Mouse (Mus musculus): Measurements from ENCODE around the gene Tfec. TPM values are rescaled to one million over a fixed set of nuclear protein-coding genes. Genes with fewer than 3 reads are reported as not detected.

Gene Tfec
- 6.1 and 10.2 TPM in 2 replicates for polyA plus RNA-seq (2015; fragmentation: Nextera tagmentation; extraction: Ambion mirVana)

DNA sequence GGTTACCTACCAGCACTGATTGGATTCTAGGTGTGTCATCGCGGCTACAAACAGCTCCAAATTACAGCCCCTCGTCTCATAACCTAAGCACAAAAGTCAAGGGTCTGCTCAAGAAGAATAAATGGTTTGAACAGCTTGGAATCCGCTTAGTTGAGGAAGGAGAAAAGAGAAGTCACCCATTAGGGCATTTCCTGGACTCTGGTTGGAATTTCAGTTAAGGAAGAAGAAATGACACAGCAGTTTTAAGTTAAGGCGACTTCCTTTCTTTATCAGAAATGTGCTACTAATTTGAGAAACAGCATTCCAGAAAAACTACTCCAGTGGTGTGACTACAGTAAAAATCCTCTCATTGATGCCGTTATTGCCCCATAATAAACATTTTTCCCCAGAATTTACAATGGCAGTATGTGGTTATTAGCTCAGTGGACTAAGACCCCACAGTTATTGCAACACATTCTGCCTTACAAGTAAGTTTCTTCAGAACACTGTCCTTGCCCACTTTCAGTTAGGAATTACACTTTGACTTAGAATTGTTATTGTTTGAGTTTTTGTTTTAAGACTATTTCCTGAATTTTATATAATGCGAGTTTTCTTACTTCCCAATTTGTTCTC lies at the start of gene Tfec:
Gene Tfec, minus strand, starts transcription at position 191 of the 612 bp plus-strand sequence.
- Histone ChIP-seq H3K27ac (ENCODE audit: low read length) (no peak within 1 kb of the TSS), H3K4me1 (ENCODE audit: control insufficient read depth, insufficient read depth, low read length) (no peaks in the 10 kb centered on the region), H3K9ac (ENCODE audit: low read length) (no peak within 1 kb of the TSS), H3K9me3 (replicated peaks; ENCODE audit: control insufficient read depth, low read length) (no peaks in the 10 kb centered on the region), H3K4me2 (ENCODE audit: low read depth, low read length) (no peak within 1 kb of the TSS), H3K36me3 (ENCODE audit: control insufficient read depth, insufficient read depth, low read length) (no peaks in the 10 kb centered on the region), H3K4me3 (replicated peaks; ENCODE audit: low read length) (no peak within 1 kb of the TSS), H3K27me3 (ENCODE audit: control insufficient read depth, insufficient read depth, low read length) (no peaks in the 10 kb centered on the region)
- 74% methylated on average over 7 of the region's 7 CpGs for WGBS
- no peak for ATAC-seq (ENCODE audit: insufficient read depth, low FRiP score)

GRCm38 (mm10) chr6:16947837-16948236 lies 49.6 kb upstream of the Tfec start:
- WGBS, result 45% methylated on average over 3 of the region's 3 CpGs
- no peak overlapping the region for H3K27ac ChIP-seq (ENCODE audit: low read length)
- no peaks in the 10 kb centered on the region for H3K4me1 ChIP-seq (ENCODE audit: control insufficient read depth, insufficient read depth, low read length)
- H3K4me2 ChIP-seq (ENCODE audit: low read depth, low read length), result no peak overlapping the region
- no peaks in the 10 kb centered on the region for H3K9me3 ChIP-seq (replicated peaks; ENCODE audit: control insufficient read depth, low read length)
- H3K36me3 ChIP-seq (ENCODE audit: control insufficient read depth, insufficient read depth, low read length), result no peaks in the 10 kb centered on the region
- no peak overlapping the region for H3K9ac ChIP-seq (ENCODE audit: low read length)
- no peak overlapping the region for H3K4me3 ChIP-seq (replicated peaks; ENCODE audit: low read length)
- ATAC-seq (ENCODE audit: insufficient read depth, low FRiP score), result no peak
- H3K27me3 ChIP-seq (ENCODE audit: control insufficient read depth, insufficient read depth, low read length), result no peaks in the 10 kb centered on the region

- Histone ChIP-seq H3K4me3 (replicated peaks; ENCODE audit: low read length) (no peak overlapping the region), H3K4me1 (ENCODE audit: control insufficient read depth, insufficient read depth, low read length) (no peaks in the 10 kb centered on the region), H3K36me3 (ENCODE audit: control insufficient read depth, insufficient read depth, low read length) (no peaks in the 10 kb centered on the region), H3K27me3 (ENCODE audit: control insufficient read depth, insufficient read depth, low read length) (no peaks in the 10 kb centered on the region), H3K4me2 (ENCODE audit: low read depth, low read length) (no peak overlapping the region), H3K27ac (ENCODE audit: low read length) (no peak overlapping the region), H3K9ac (ENCODE audit: low read length) (no peak overlapping the region), H3K9me3 (replicated peaks; ENCODE audit: control insufficient read depth, low read length) (no peaks in the 10 kb centered on the region)
- 68% methylated on average over 3 of the region's 3 CpGs for WGBS
- no peak for ATAC-seq (ENCODE audit: insufficient read depth, low FRiP score)
These were observed 45.3 kb upstream of the Tfec start for GRCm38 (mm10) chr6:16943513-16943912.

DNA sequence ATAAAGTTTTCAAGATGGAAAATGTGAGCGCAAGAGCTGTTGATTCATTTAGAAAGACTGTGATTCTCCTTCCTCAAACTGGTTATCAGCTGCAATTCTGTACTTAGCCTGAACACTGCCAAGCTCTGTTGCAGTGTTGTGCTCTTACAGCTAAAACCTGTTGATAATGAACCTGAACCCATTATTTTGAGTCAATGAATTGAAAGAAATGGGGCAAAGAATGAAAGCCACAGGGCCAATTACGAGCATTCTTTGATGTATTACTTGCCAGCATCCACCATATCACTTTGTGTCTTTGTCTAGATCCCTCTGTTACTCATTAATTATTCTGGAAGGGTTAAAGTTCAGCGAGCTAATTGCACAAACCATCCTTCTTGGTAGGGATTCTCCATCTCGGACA lies 44.2 kb upstream of the Tfec start:
- Histone ChIP-seq H3K4me1 (ENCODE audit: control insufficient read depth, insufficient read depth, low read length) (no peaks in the 10 kb centered on the region), H3K36me3 (ENCODE audit: control insufficient read depth, insufficient read depth, low read length) (no peaks in the 10 kb centered on the region), H3K27me3 (ENCODE audit: control insufficient read depth, insufficient read depth, low read length) (no peaks in the 10 kb centered on the region), H3K4me2 (ENCODE audit: low read depth, low read length) (no peak overlapping the region), H3K27ac (ENCODE audit: low read length) (no peak overlapping the region), H3K9me3 (replicated peaks; ENCODE audit: control insufficient read depth, low read length) (no peaks in the 10 kb centered on the region), H3K4me3 (replicated peaks; ENCODE audit: low read length) (no peak overlapping the region), H3K9ac (ENCODE audit: low read length) (no peak overlapping the region)
- no peak for ATAC-seq (ENCODE audit: insufficient read depth, low FRiP score)
- WGBS, result 71% methylated on average over 4 of the region's 4 CpGs

GRCm38 (mm10) chr6:16931059-16931458 lies 32.8 kb upstream of the Tfec start:
- Histone ChIP-seq H3K9ac (ENCODE audit: low read length) (no peak overlapping the region), H3K4me3 (replicated peaks; ENCODE audit: low read length) (no peak overlapping the region), H3K9me3 (replicated peaks; ENCODE audit: control insufficient read depth, low read length) (no peaks in the 10 kb centered on the region), H3K36me3 (ENCODE audit: control insufficient read depth, insufficient read depth, low read length) (no peaks in the 10 kb centered on the region), H3K27ac (ENCODE audit: low read length) (no peak overlapping the region), H3K4me2 (ENCODE audit: low read depth, low read length) (no peak overlapping the region), H3K4me1 (ENCODE audit: control insufficient read depth, insufficient read depth, low read length) (no peaks in the 10 kb centered on the region), H3K27me3 (ENCODE audit: control insufficient read depth, insufficient read depth, low read length) (no peaks in the 10 kb centered on the region)
- ATAC-seq (ENCODE audit: insufficient read depth, low FRiP score), result no peak
- 74% methylated on average over 6 of the region's 6 CpGs for WGBS

DNA sequence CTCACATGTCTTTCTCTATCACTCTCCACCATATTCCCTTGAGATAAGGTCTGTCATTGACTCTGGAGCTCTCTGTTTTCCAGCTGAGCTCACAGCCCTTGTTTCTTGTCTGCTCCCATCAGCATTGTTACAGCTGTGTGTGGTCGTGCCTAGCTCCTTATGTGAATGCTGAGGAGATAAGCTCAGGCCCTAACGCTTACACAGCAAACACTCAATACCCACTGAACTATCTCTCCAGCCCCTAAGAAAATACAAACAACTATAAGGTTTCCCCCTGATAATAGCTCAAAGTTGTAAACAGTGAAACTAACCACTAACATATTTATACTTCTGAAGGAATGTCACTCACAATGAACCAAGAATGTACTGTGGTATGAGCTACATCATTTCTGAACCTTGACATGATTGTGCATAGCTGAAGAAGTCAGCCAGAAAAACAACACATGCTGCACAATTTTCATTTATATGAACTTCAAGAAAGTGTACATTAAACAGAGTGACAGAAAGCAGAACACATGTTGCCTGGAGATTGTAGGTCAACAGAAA lies 21.9 kb upstream of the Tfec start:
- 25% methylated on average over 2 of the region's 2 CpGs for WGBS
- Histone ChIP-seq H3K27ac (ENCODE audit: low read length) (no peak overlapping the region), H3K4me1 (ENCODE audit: control insufficient read depth, insufficient read depth, low read length) (no peaks in the 10 kb centered on the region), H3K4me2 (ENCODE audit: low read depth, low read length) (no peak overlapping the region), H3K36me3 (ENCODE audit: control insufficient read depth, insufficient read depth, low read length) (no peaks in the 10 kb centered on the region), H3K9me3 (replicated peaks; ENCODE audit: control insufficient read depth, low read length) (no peaks in the 10 kb centered on the region), H3K4me3 (replicated peaks; ENCODE audit: low read length) (no peak overlapping the region), H3K9ac (ENCODE audit: low read length) (no peak overlapping the region), H3K27me3 (ENCODE audit: control insufficient read depth, insufficient read depth, low read length) (no peaks in the 10 kb centered on the region)
- ATAC-seq (ENCODE audit: insufficient read depth, low FRiP score), result no peak

- H3K27me3 ChIP-seq (ENCODE audit: control insufficient read depth, insufficient read depth, low read length), result no peaks in the 10 kb centered on the region
- ATAC-seq (ENCODE audit: insufficient read depth, low FRiP score), result no peak
- H3K27ac ChIP-seq (ENCODE audit: low read length), result no peak overlapping the region
- no peak overlapping the region for H3K4me2 ChIP-seq (ENCODE audit: low read depth, low read length)
- no peaks in the 10 kb centered on the region for H3K9me3 ChIP-seq (replicated peaks; ENCODE audit: control insufficient read depth, low read length)
- no peak overlapping the region for H3K9ac ChIP-seq (ENCODE audit: low read length)
- H3K4me1 ChIP-seq (ENCODE audit: control insufficient read depth, insufficient read depth, low read length), result no peaks in the 10 kb centered on the region
- H3K4me3 ChIP-seq (replicated peaks; ENCODE audit: low read length), result no peak overlapping the region
- H3K36me3 ChIP-seq (ENCODE audit: control insufficient read depth, insufficient read depth, low read length), result no peaks in the 10 kb centered on the region
- 32% methylated on average over 5 of the region's 5 CpGs for WGBS
These were observed 6.4 kb downstream of the Tfec start for GRCm38 (mm10) chr6:16891819-16892218.

DNA sequence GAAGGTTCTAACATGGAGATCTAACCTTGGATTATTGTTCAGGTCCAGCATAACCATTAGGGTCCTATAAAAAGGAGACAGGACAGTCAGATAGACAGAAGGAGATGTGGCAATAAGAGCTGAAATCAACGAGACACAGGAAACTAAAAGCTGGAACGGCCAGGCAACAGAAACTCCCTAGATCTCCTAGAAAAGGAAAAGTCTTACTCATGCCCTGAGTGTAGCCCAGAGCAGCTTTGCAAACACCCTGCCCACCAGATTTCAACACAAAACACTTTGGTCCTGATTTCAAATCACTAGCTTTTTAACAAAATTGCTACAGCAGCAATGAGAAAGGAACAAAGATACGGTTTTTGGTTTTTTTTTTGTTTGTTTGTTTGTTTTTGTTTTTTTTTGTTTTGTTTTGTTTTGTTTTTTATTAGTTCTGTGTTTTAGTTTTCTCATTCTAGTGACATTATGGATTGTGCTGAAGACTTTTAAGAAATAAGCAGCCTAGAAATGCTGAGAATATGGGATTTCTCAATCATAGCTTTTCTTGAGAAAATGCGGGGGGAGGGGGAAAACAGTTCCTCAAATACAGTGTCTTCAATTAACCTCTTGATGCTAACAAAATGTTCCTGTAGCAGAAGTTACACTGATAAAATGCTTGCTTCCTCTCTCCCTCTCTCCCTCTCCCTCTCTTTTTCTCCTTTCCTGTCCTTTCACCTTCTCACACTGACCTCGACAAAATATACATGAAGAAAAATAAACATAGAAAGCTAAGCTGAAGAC lies 14.5 kb downstream of the Tfec start:
- no peaks in the 10 kb centered on the region; the same call in 1 of the 2 replicates for H3K9me3 ChIP-seq (replicated peaks; ENCODE audit: control insufficient read depth, low read length)
- H3K36me3 ChIP-seq (ENCODE audit: control insufficient read depth, insufficient read depth, low read length), result no peaks in the 10 kb centered on the region
- H3K9ac ChIP-seq (ENCODE audit: low read length), result no peak overlapping the region
- WGBS, result 54% methylated on average over 5 of the region's 5 CpGs
- no peaks in the 10 kb centered on the region for H3K27me3 ChIP-seq (ENCODE audit: control insufficient read depth, insufficient read depth, low read length)
- H3K27ac ChIP-seq (ENCODE audit: low read length), result no peak overlapping the region
- no peak for ATAC-seq (ENCODE audit: insufficient read depth, low FRiP score)
- H3K4me3 ChIP-seq (replicated peaks; ENCODE audit: low read length), result no peak overlapping the region
- no peaks in the 10 kb centered on the region for H3K4me1 ChIP-seq (ENCODE audit: control insufficient read depth, insufficient read depth, low read length)
- no peak overlapping the region for H3K4me2 ChIP-seq (ENCODE audit: low read depth, low read length)

DNA sequence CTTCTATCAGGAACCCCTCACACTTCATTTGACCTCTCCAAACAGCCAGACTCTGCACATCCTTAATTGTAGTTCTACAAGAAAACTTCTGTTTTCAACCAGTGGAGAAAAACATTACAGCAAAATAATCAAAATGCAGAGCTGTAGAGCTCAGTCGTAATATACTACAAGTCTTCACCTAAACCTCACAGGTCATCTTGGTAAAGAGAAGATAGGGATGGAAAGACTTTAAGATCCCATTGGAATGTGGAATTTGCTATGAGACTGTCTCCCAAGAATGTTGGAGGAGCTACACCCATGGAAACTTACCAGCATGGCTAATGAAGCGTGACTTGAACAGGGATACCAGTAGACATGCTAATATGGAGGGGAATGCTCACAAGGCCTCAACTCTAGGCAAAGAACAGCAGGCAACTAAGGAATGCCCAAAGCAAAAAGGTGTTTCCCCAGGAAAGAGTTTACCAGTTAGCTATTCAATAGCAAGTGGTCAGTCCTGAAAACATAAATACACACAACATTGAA lies 24.2 kb downstream of the Tfec start:
- Histone ChIP-seq H3K4me1 (ENCODE audit: control insufficient read depth, insufficient read depth, low read length) (no peaks in the 10 kb centered on the region), H3K36me3 (ENCODE audit: control insufficient read depth, insufficient read depth, low read length) (no peaks in the 10 kb centered on the region), H3K27me3 (ENCODE audit: control insufficient read depth, insufficient read depth, low read length) (no peaks in the 10 kb centered on the region), H3K9ac (ENCODE audit: low read length) (no peak overlapping the region), H3K9me3 (replicated peaks; ENCODE audit: control insufficient read depth, low read length) (no peaks in the 10 kb centered on the region), H3K27ac (ENCODE audit: low read length) (no peak overlapping the region), H3K4me3 (replicated peaks; ENCODE audit: low read length) (no peak overlapping the region), H3K4me2 (ENCODE audit: low read depth, low read length) (no peak overlapping the region)
- WGBS, result 88% methylated on average over 2 of the region's 2 CpGs
- no peak for ATAC-seq (ENCODE audit: insufficient read depth, low FRiP score)

Measured in stomach, embryonic 16.5 days (tissue).